Mouse (Mus musculus): ENCODE data around the gene 2700049A03Rik. TPM values are rescaled to one million over a fixed set of nuclear protein-coding genes. Genes with fewer than 3 reads are reported as not detected.

The 2700049A03Rik gene
- polyA plus RNA-seq, 1 experiment, result 6.5 TPM

DNA sequence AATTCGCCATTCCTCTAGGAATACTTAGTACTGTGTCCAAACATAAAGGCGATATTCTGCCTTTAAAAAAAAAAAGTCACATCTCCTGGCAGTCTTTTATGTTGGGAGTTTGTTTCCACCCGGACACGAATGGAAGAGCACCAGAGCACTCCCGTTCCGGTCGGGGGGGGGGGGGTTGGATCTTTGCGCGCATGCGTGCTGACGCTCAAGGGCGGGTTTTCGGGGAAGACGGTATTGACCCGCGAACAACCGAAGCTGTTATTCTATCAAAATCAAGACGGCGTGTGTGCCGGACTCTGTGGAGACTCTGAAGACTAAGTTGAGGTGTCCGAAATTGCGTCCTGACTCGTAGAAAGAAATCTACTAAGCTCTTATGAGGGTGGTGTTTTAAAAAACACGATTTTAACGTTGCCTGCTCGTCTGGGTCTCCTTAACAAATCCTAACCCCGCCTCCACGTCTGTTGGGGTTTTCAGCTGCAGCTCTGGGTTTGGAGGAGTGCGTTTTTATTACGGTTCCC is 385 bp downstream of the 2700049A03Rik start:
- Histone ChIP-seq H3K4me1 (ENCODE audit: control insufficient read depth, insufficient read depth, low read length) (peaks cover 8% of the 10 kb centered on the region), H3K4me3 (ENCODE audit: insufficient read depth, low read length) (peak overlapping the region; percentile 100), H3K27ac (ENCODE audit: insufficient read depth, low read depth, low read length) (peak overlapping the region; percentile 70)
- no peak for TF ChIP-seq POLR2A (IDR thresholded peaks at IDR 0.05; ENCODE audit: borderline replicate concordance, low read depth, low read length)
- TF ChIP-seq CTCF (IDR thresholded peaks at IDR 0.05; ENCODE audit: low read depth, low read length), result no peak

- H3K27ac ChIP-seq (ENCODE audit: insufficient read depth, low read depth, low read length), result no peak overlapping the region
- H3K4me1 ChIP-seq (ENCODE audit: control insufficient read depth, insufficient read depth, low read length), result peaks cover 8% of the 10 kb centered on the region
- TF ChIP-seq POLR2A (IDR thresholded peaks at IDR 0.05; ENCODE audit: borderline replicate concordance, low read depth, low read length) (no peak), CTCF (IDR thresholded peaks at IDR 0.05; ENCODE audit: low read depth, low read length) (no peak)
- H3K4me3 ChIP-seq (ENCODE audit: insufficient read depth, low read length), result peak overlapping the region; percentile 100
These were observed 1.0 kb downstream of the 2700049A03Rik start for GRCm38 (mm10) chr12:71137686-71138085.

GRCm38 (mm10) chr12:71139258-71139828 is 2.7 kb downstream of the 2700049A03Rik start:
- H3K4me1 ChIP-seq (ENCODE audit: control insufficient read depth, insufficient read depth, low read length), result peaks cover 8% of the 10 kb centered on the region
- no peak overlapping the region for H3K4me3 ChIP-seq (ENCODE audit: insufficient read depth, low read length)
- TF ChIP-seq CTCF (IDR thresholded peaks at IDR 0.05; ENCODE audit: low read depth, low read length) (no peak), POLR2A (IDR thresholded peaks at IDR 0.05; ENCODE audit: borderline replicate concordance, low read depth, low read length) (no peak)
- no peak overlapping the region for H3K27ac ChIP-seq (ENCODE audit: insufficient read depth, low read depth, low read length)

- Histone ChIP-seq H3K4me1 (ENCODE audit: control insufficient read depth, insufficient read depth, low read length) (peaks cover 3% of the 10 kb centered on the region; the same call in 1 of the 2 replicates), H3K4me3 (ENCODE audit: insufficient read depth, low read length) (no peak overlapping the region), H3K27ac (ENCODE audit: insufficient read depth, low read depth, low read length) (no peak overlapping the region)
- TF ChIP-seq CTCF (IDR thresholded peaks at IDR 0.05; ENCODE audit: low read depth, low read length) (no peak), POLR2A (IDR thresholded peaks at IDR 0.05; ENCODE audit: borderline replicate concordance, low read depth, low read length) (no peak)
These were observed 4.5 kb downstream of the 2700049A03Rik start for GRCm38 (mm10) chr12:71141189-71141588.

DNA sequence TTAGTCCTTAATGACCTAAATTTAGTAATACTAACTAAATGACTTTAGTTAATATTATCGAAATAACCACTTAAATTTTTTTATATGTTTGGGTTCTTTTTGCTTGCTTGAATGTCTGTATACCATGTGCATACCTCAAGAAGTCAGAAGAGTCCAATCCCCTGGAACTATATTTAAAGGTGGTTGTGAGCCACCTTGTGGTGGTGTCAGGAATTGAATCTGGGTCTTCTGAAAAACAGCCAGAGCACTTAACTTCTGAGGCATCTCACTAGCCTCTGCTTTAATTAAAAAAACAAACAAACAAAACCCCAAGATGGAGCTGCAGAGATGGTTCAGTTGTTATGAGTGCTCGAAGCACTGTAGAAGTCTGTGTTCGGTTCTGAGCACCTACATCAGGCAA is 11.0 kb downstream of the 2700049A03Rik start:
- Histone ChIP-seq H3K4me1 (ENCODE audit: control insufficient read depth, insufficient read depth, low read length) (no peaks in the 10 kb centered on the region), H3K27ac (ENCODE audit: insufficient read depth, low read depth, low read length) (no peak overlapping the region), H3K4me3 (ENCODE audit: insufficient read depth, low read length) (no peak overlapping the region)
- TF ChIP-seq CTCF (IDR thresholded peaks at IDR 0.05; ENCODE audit: low read depth, low read length), result no peak
- no peak for TF ChIP-seq POLR2A (IDR thresholded peaks at IDR 0.05; ENCODE audit: borderline replicate concordance, low read depth, low read length)

- Histone ChIP-seq H3K4me1 (ENCODE audit: control insufficient read depth, insufficient read depth, low read length) (no peaks in the 10 kb centered on the region), H3K27ac (ENCODE audit: insufficient read depth, low read depth, low read length) (no peak overlapping the region), H3K4me3 (ENCODE audit: insufficient read depth, low read length) (no peak overlapping the region)
- TF ChIP-seq CTCF (IDR thresholded peaks at IDR 0.05; ENCODE audit: low read depth, low read length) (no peak), POLR2A (IDR thresholded peaks at IDR 0.05; ENCODE audit: borderline replicate concordance, low read depth, low read length) (no peak)
These were observed 12.2 kb downstream of the 2700049A03Rik start for GRCm38 (mm10) chr12:71148801-71149200.

DNA sequence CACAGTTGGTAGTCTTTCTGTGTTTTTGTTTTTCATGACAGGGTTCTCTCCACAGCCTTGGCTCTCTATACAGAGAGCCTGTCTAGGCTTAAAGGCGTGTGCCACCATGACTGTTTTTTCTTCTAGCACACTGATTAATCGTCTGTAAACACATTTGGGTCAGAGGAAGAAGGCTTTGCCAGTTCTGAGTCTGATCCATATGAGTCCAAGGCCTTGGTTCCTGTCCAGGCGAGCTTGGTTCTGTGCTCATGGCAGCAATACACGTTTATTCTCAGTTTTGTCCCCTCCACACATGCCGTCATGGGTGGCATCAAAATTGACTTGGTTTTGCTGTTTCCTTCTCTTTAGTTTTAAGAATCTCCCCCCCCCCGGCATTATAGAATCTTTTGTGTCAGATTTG is 12.8 kb downstream of the 2700049A03Rik start:
- TF ChIP-seq CTCF (IDR thresholded peaks at IDR 0.05; ENCODE audit: low read depth, low read length), result no peak
- Histone ChIP-seq H3K4me3 (ENCODE audit: insufficient read depth, low read length) (no peak overlapping the region), H3K4me1 (ENCODE audit: control insufficient read depth, insufficient read depth, low read length) (no peaks in the 10 kb centered on the region), H3K27ac (ENCODE audit: insufficient read depth, low read depth, low read length) (no peak overlapping the region)

GRCm38 (mm10) chr12:71150167-71150566 is 13.5 kb downstream of the 2700049A03Rik start:
- Histone ChIP-seq H3K27ac (ENCODE audit: insufficient read depth, low read depth, low read length) (no peak overlapping the region), H3K4me3 (ENCODE audit: insufficient read depth, low read length) (no peak overlapping the region), H3K4me1 (ENCODE audit: control insufficient read depth, insufficient read depth, low read length) (0 out of 2 replicates have a peak, but pooled peaks cover 3% of the 10 kb centered on the region)
- TF ChIP-seq CTCF (IDR thresholded peaks at IDR 0.05; ENCODE audit: low read depth, low read length) (no peak), POLR2A (IDR thresholded peaks at IDR 0.05; ENCODE audit: borderline replicate concordance, low read depth, low read length) (no peak)

DNA sequence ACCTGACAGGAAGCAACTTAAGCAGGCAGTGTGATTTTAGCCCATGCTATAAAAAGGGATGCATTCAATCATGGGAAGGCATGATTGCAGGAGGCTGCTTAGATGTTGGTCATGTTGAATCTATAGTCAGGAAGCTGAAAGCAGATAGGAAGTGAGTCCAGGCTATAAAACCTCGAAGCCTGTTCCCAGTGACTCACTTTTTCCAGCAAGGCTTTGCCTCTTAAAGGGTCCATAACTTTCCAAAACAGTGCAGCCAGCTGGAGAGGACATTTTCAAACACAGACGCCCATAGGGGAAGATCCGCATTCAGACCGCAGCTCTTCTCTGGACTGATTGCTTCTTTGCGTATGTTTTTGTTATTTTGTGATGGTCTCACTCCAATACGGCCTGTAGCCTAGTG is 18.3 kb downstream of the 2700049A03Rik start:
- H3K4me3 ChIP-seq (ENCODE audit: insufficient read depth, low read length), result no peak overlapping the region
- no peak for TF ChIP-seq POLR2A (IDR thresholded peaks at IDR 0.05; ENCODE audit: borderline replicate concordance, low read depth, low read length)
- no peak for TF ChIP-seq CTCF (IDR thresholded peaks at IDR 0.05; ENCODE audit: low read depth, low read length)

GRCm38 (mm10) chr12:71157974-71158373 is 21.3 kb downstream of the 2700049A03Rik start:
- Histone ChIP-seq H3K4me3 (ENCODE audit: insufficient read depth, low read length) (no peak overlapping the region), H3K4me1 (ENCODE audit: control insufficient read depth, insufficient read depth, low read length) (0 out of 2 replicates have a peak, but pooled peaks cover 3% of the 10 kb centered on the region), H3K27ac (ENCODE audit: insufficient read depth, low read depth, low read length) (no peak overlapping the region)
- TF ChIP-seq POLR2A (IDR thresholded peaks at IDR 0.05; ENCODE audit: borderline replicate concordance, low read depth, low read length), result no peak
- no peak for TF ChIP-seq CTCF (IDR thresholded peaks at IDR 0.05; ENCODE audit: low read depth, low read length)

More for the DNA sequence above, 18.3 kb downstream of the 2700049A03Rik start:
- Histone ChIP-seq H3K27ac (ENCODE audit: insufficient read depth, low read depth, low read length) (no peak overlapping the region), H3K4me1 (ENCODE audit: control insufficient read depth, insufficient read depth, low read length) (0 out of 2 replicates have a peak, but pooled peaks cover 3% of the 10 kb centered on the region)

All from bone marrow macrophage, adult 2 months (primary cell).